Mouse (Mus musculus) myocyte (in vitro differentiated cells): ENCODE results near the gene Gm6358. TPM values are rescaled to one million over a fixed set of nuclear protein-coding genes. Genes with fewer than 3 reads are reported as not detected.

Experiments used
- H3K27me3 ChIP-seq: one replicate; pipeline ENCODE4 v1.6.1; 2011; ENCODE audit not compliant: control insufficient read depth, insufficient read depth, insufficient read length
- H3K36me3 ChIP-seq: one replicate; pipeline ENCODE4 v1.6.1; 2011; ENCODE audit not compliant: control insufficient read depth, insufficient read depth
- H3K4me2 ChIP-seq: one replicate; pipeline ENCODE4 v1.6.1; 2011; ENCODE audit warnings: low read depth, control low read depth
- H3K4me3 ChIP-seq: one replicate; pipeline ENCODE4 v1.5.1; 2011; ENCODE audit warnings: mild to moderate bottlenecking, control low read depth, moderate library complexity
- H3K79me2 ChIP-seq: one replicate; pipeline ENCODE4 v1.6.1; 2011; ENCODE audit not compliant: control insufficient read depth, insufficient read depth
- H3ac ChIP-seq: one replicate; pipeline ENCODE4 v1.6.1; 2011; ENCODE audit not compliant: control insufficient read depth, insufficient read length
- CEBPB ChIP-seq: IDR thresholded peaks from 2 replicates; pipeline ENCODE4 v1.6.1; 2011; ENCODE audit warnings: mild to moderate bottlenecking, moderate library complexity; ENCODE audit not compliant: poor library complexity, insufficient read depth, severe bottlenecking
- E2F4 ChIP-seq: IDR thresholded peaks from one replicate; pipeline ENCODE4 v1.6.1; 2011; ENCODE audit warnings: mild to moderate bottlenecking, control low read depth, moderate library complexity; ENCODE audit not compliant: insufficient read depth
- MAX ChIP-seq: IDR thresholded peaks from one replicate; pipeline ENCODE4 v1.6.1; 2011; ENCODE audit warnings: low read depth, mild to moderate bottlenecking, control low read depth
- MYOD1 ChIP-seq, 3 experiments: IDR thresholded peaks; one replicate each; pipeline ENCODE4 v1.6.1; 2011; ENCODE audit warnings: control low read depth in 2 of 3, low read depth in 2 of 3, mild to moderate bottlenecking in 2 of 3, moderate library complexity in 1 of 3; ENCODE audit not compliant: insufficient read length in 2 of 3, control insufficient read depth in 1 of 3
- MYOG ChIP-seq, 3 experiments: IDR thresholded peaks; one replicate each; pipeline ENCODE4 v1.6.1; 2011; ENCODE audit warnings: control low read depth in 2 of 3, low read depth in 2 of 3, mild to moderate bottlenecking in 2 of 3; ENCODE audit not compliant: insufficient read length in 2 of 3, control insufficient read depth in 1 of 3, insufficient read depth in 1 of 3
- POLR2A ChIP-seq: IDR thresholded peaks from one replicate; pipeline ENCODE4 v1.6.1; 2011; ENCODE audit warnings: low read depth, mild to moderate bottlenecking, control low read depth, moderate library complexity; ENCODE audit not compliant: insufficient read length
- POLR2AphosphoS2 ChIP-seq: IDR thresholded peaks from one replicate; pipeline ENCODE4 v1.6.1; 2011; ENCODE audit warnings: low read depth, control low read depth; ENCODE audit not compliant: insufficient read length
- REST ChIP-seq: IDR thresholded peaks from one replicate; pipeline ENCODE4 v1.6.1; 2011; ENCODE audit warnings: mild to moderate bottlenecking, control low read depth, moderate library complexity; ENCODE audit not compliant: insufficient read depth, insufficient read length
- SRF ChIP-seq: IDR thresholded peaks from one replicate; pipeline ENCODE4 v1.6.1; 2011; ENCODE audit warnings: low read depth; ENCODE audit not compliant: control insufficient read depth, insufficient read length
- TCF12 ChIP-seq: IDR thresholded peaks from one replicate; pipeline ENCODE4 v1.6.1; 2011; ENCODE audit warnings: mild to moderate bottlenecking, control low read depth; ENCODE audit not compliant: poor library complexity, insufficient read depth, severe bottlenecking
- TCF3 ChIP-seq: IDR thresholded peaks from one replicate; pipeline ENCODE4 v1.6.1; 2011; ENCODE audit warnings: low read depth, control low read depth; ENCODE audit not compliant: insufficient read length
- USF1 ChIP-seq: IDR thresholded peaks from one replicate; pipeline ENCODE4 v1.6.1; 2011; ENCODE audit warnings: low read depth, mild to moderate bottlenecking, control low read depth, moderate library complexity
- polyA plus RNA-seq: library from polyadenylated mRNA; unstranded; fragments of >200 nt; fragmentation: generic; extraction: Trizol; gene quantifications from one replicate; pipeline ENCODE4 v1.2.1, GENCODE M21; 2012; ENCODE audit warnings: missing spikeins

Gm6358 gene
- polyA plus RNA-seq, 1 experiment: not detected

GRCm38 (mm10) chr16:89188621-89189020 is 48.0 kb downstream of the Gm6358 start:
- no peak for TF ChIP-seq POLR2A
- no peak for TF ChIP-seq TCF3
- no peak for TF ChIP-seq MYOG (IDR thresholded peaks at IDR 0.05; ENCODE audit: control insufficient read depth in 1 of 3, insufficient read depth in 1 of 3, insufficient read length in 2 of 3, low read depth in 2 of 3)
- no peak for TF ChIP-seq MAX
- TF ChIP-seq E2F4: no peak
- no peak for TF ChIP-seq POLR2AphosphoS2
- no peak for TF ChIP-seq TCF12
- TF ChIP-seq USF1: no peak
- TF ChIP-seq SRF: no peak
- no peak for TF ChIP-seq CEBPB
- no peak for TF ChIP-seq MYOD1 (IDR thresholded peaks at IDR 0.05; ENCODE audit: control insufficient read depth in 1 of 3, insufficient read length in 2 of 3, low read depth in 2 of 3)
- no peak for TF ChIP-seq REST

More at GRCm38 (mm10) chr16:89188621-89189020, 48.0 kb downstream of the Gm6358 start:
- no peak overlapping the region for H3K4me3 ChIP-seq
- no peaks in the 10 kb centered on the region for H3K36me3 ChIP-seq
- H3K27me3 ChIP-seq: no peaks in the 10 kb centered on the region
- H3K4me2 ChIP-seq: no peak overlapping the region
- no peak overlapping the region for H3ac ChIP-seq
- H3K79me2 ChIP-seq: no peaks in the 10 kb centered on the region

Other genes starting within 250 kb of the Gm6358 start
- gene Krtap19-5, start 244.4 kb upstream of the Gm6358 start, polyA plus RNA-seq: not detected
- gene Krtap19-9b, start 208.6 kb upstream of the Gm6358 start, polyA plus RNA-seq: not detected
- gene Krtap16-3, start 178.0 kb upstream of the Gm6358 start, polyA plus RNA-seq: not detected
- not detected for gene Krtap22-2, start 130.1 kb upstream of the Gm6358 start, polyA plus RNA-seq
- not detected for gene Gm10229, start 125.6 kb upstream of the Gm6358 start, polyA plus RNA-seq
- not detected for gene Krtap6-1, start 109.2 kb upstream of the Gm6358 start, polyA plus RNA-seq
- gene Gm10228, start 99.4 kb upstream of the Gm6358 start, polyA plus RNA-seq: not detected
- gene Krtap6-5, start 93.0 kb upstream of the Gm6358 start, polyA plus RNA-seq: not detected
- not detected for gene 1110025L11Rik, start 76.8 kb upstream of the Gm6358 start, polyA plus RNA-seq
- gene Krtap6-3, start 56.8 kb upstream of the Gm6358 start, polyA plus RNA-seq: not detected
- not detected for gene Gm10061, start 10.2 kb downstream of the Gm6358 start, polyA plus RNA-seq
- not detected for gene Gm9789, start 17.1 kb downstream of the Gm6358 start, polyA plus RNA-seq
- gene Gm7735, start 28.6 kb downstream of the Gm6358 start, polyA plus RNA-seq: not detected
- not detected for gene 1110057P08Rik, start 33.9 kb downstream of the Gm6358 start, polyA plus RNA-seq
- gene Krtap20-2, start 65.0 kb downstream of the Gm6358 start, polyA plus RNA-seq: not detected